Mouse (Mus musculus) left cerebral cortex, adult 11 months (tissue): ENCODE measurements around the gene Tfb2m.
A peak's percentile ranks its signal among the peaks of the same experiment; 100 is the strongest.

Experiments used
- DNase-seq: peaks from one replicate; pipeline ENCODE4 v3.0.0; 2022; ENCODE audit warnings: low spot score

Gene Tfb2m

DNA sequence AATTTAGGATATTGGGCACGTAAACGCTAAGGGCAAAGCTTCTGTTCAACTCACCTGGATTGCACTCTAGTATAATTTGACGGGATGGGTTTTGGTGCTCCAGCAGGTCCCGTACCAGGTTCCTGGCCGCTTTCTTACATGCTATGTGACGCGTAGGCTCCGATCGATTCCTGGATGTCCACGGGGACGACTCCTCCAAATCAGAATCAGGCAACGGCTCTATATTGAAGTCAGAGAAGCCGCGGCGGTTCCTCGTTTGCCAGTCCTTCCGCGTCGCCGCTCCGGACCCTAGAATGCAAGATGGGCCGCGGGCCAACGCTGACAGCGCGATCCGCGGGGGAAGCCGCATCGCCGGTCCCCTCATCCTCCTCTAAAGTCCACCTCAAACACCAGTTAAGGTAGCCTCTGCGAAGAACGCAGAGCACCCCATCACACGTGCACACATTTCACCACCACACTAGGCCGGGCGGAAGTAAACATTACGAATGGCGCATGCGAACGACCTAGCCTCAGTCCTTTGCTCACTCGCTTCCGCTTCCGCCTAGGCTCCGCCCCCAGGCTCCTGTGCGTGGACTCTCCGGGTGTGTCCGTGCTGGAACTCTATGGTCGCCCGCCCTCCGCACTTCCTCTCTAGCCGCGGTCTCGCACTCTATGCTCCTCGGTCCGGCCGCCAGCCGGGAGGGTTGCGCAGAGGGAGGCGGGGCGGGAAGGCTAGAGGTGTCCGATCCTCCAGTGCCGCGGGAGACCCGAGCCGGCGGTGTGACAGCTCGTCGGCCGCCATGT lies at the start of gene Tfb2m, which contains the start of gene Cnst:
Gene Tfb2m, minus strand, starts transcription at position 500 of the 783 bp plus-strand sequence.
Gene Cnst, plus strand, starts transcription at position 603 of the 783 bp plus-strand sequence.
- DNase-seq: peak; percentile 98

- no peak for DNase-seq
Observed at GRCm38 (mm10) chr1:179592972-179593371, 46.9 kb upstream of the Tfb2m start.

DNA sequence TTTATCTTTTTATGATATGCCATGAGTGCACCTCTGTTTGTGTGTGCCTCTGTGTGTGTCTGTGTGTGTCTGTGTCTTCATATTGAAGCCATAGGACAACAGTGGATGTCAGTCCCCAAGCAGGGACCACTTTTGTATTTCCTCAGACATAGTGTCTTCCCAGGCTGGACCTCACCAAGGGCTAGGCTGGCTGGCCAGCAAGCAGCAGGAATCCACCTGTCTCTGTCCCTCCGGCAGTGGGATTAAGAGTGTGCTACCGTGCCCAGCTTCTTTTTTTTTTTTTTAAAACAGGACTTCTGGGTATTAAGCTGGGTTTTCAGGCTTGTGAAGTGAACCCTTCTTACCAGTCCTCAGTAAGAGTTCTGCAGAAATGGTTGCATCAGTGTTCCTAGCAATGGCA lies 46.1 kb upstream of the Tfb2m start:
- DNase-seq: no peak

DNA sequence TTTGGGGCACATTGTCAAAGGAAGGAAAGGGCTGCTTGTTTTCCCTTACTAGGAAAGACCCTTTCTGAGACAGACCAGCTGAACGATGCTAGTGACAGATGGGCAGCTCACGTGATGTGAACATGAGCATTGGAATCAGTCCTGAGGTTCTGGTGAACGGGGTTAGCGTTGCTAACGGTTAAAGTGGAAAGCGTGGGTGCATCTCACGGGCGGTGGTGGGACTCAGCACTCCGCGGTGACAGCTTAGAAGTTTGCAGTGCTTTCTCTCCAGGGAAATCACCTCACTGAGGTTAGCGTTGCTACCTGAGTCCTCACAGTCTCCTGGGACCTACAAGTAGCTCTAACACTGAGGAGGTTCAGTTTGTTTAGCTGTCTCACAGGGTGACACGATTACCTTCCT lies 45.6 kb upstream of the Tfb2m start:
- DNase-seq: no peak

DNA sequence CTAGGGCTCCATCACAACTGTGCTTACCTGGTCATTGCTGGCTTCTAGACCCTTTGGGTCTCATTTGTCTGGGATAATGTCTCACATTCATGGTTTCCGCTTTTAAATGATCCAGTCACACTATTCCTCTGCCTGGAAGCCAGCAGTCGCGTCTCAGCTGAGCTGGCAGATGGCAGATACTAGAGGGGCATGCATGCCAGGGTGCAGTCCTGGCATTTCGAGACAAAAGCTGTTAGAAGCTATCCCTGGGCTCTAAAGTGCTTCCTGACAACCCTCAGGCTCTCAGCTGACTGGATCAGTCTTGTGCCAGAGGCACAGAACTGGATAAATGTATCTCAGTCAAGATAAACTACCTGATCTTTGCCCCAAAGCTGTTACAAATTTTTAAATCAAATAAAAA lies 42.2 kb upstream of the Tfb2m start:
- no peak for DNase-seq

- no peak for DNase-seq
Observed at GRCm38 (mm10) chr1:179586430-179587095, 40.5 kb upstream of the Tfb2m start.

DNA sequence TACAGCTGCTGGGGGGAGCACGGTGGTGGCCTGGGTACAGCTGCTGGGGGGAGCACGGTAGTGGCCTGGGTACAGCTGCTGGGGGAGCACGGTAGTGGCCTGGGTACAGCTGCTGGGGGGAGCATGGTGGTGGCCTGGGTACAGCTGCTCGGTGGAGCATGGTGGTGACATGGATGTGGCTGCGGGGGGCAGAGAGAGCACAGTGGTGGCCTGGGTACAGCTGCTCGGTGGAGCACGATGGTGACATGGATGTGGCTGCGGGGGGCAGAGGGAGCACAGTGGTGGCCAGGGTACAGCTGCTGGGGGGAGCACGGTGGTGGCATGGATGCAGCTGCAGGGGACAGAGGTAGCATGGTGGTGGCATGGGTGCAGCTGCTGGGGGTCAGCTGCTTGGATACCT lies 39.6 kb upstream of the Tfb2m start:
- no peak for DNase-seq

- no peak for DNase-seq
Observed at GRCm38 (mm10) chr1:179584220-179584619, 38.2 kb upstream of the Tfb2m start.

DNA sequence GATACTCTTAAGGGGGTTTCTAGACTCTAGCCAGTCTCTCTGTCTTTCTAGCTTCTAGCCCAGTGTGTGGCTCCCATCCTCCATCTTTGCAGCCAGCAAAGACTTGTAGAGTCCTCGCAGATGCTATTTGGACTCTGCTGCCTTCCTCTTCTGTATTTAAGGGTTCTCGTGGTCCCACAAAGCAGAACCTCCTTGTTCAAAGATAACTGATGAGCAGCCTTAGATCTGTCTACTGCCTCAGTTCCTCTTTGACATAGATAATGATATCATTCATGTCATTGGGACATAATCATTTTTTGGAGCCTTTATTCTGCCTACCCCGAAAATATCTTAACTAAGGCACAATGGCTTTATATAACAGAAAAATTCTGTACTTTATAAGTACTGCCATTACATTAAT lies 37.0 kb upstream of the Tfb2m start:
- DNase-seq: no peak

DNA sequence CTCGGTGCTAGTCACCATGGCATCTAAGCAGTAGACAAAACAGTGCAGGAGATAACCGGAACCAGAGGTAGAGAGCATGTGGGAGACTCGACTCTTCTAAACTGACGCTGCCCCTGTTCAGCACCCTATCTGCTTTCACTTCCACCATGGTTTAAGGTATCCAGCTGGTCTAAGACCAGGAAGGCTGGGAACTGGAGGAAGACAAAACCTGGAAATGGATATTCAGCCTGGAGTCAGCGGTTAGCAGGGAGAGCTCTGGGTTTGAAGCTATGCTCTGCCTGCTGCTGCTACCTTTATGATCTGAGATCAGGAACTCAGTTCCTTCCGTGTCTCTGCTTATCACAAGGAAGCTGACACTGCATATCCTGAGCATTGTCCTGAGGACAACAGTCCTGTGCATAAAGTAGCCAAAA lies 36.0 kb upstream of the Tfb2m start:
- no peak for DNase-seq

DNA sequence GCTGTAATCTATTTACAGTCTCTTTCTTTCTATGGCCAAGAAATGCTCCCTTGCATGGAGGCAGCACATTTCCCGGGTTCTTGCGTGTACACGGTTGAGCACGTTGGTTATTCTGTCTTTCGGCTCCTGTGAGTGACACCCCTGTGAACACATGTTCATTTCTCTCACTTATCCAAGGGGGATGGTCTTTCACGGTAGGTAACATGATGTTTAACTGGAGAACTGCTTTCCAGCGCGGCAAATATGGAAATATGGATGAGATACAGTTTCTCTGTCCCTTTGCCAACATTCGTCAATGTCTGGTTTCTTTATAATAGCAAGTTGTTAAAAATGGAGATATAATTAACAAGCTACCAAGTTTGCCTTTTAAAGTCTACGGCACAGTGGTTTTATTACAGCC lies 35.4 kb upstream of the Tfb2m start:
- DNase-seq: no peak

- DNase-seq: no peak
Observed at GRCm38 (mm10) chr1:179580200-179580599, 34.1 kb upstream of the Tfb2m start.

DNA sequence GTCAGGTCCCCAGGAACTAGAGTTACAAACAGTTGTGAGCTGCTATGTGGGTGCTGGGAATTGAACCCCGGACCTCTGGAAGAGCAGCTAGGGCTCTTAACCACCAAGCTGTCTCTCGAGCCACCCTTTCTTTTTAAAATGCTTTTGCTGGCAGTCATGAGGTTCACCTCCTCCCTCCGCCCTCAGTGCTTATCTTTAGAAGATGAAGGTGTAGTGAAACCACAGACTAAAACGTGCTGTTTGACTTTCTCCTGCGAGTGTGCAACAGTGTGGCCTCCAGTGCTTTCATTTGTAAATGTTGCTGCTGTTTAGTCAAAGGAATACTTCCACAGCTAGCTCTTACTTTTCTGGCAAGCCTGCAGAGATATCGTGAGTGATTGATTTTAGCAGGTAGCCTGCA lies 32.6 kb upstream of the Tfb2m start:
- DNase-seq: no peak

GRCm38 (mm10) chr1:179573650-179574206 lies 27.7 kb upstream of the Tfb2m start:
- DNase-seq: no peak

- no peak for DNase-seq
Observed at GRCm38 (mm10) chr1:179571686-179572085, 25.6 kb upstream of the Tfb2m start.

DNA sequence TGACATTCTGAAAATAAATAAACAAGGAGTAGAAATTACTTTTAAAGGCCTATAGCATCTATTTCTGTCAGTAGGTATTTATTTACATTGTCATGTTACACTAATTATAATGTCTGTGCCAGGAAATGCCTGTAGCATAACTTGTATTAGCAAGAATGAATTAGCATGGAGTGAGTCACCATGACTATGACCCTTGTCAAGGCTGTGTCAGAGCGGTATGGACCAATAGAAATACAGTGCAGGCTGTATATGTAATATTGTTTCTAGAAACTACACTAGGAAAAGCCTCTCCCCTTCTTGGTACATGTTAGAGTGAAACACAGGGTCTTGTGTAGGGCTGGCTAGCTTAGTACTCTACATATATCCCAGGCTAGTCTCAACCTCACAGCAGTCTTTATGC lies 24.4 kb upstream of the Tfb2m start:
- no peak for DNase-seq

DNA sequence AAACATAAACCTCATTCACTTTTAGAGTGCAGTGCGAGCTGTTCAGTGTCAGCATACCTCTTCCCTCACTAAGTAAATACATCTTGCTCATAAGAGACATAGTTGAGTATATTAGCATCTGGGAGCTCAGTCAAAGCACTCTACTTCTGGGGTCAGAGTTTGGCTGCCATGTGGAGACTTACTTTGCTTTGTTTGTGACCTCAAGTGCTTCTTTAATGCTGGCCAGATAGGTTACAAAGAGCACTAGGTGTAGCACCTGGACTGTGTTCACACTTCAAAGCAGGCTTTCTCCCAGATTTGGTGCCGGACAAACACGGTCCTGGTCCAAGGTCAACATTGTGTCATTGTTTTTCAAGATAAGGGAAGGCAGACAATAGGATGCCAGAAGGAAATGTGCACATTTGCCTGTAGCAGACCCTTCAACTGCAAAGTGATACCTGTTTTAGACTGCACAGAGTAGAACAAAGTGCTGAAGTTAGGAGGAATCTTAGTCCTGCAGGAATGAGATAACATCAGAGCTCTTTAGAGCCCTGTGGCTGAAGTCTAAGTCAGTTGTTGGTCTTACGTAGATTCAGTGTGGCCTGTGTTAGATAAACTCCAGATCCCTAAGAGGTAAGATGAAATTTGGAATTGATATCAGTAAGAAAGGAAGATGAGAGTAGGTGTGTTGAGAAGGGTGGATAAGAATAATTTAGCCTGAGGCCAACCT lies 22.8 kb upstream of the Tfb2m start:
- no peak for DNase-seq

GRCm38 (mm10) chr1:179567558-179567957 lies 21.5 kb upstream of the Tfb2m start:
- no peak for DNase-seq

- no peak for DNase-seq
Observed at GRCm38 (mm10) chr1:179563926-179564325, 17.9 kb upstream of the Tfb2m start.

DNA sequence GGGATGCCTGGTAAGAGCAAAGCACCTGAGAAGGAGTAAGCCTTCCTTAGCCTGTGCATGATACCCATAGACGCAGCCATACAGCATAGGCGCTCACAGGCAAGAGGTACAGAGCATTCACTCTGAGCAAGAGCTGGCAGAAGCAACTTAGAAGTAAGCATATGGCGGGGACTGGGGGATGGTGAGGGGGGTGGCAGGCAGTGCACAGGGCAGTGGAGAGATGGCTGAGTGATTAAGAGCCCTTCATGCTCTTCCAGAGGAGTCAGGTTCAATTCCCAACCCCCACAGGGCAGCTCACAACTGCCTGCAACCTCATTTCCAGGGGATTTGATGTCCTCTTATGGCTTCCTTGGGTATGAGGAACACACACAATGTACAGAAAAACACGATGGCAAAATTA lies 17.1 kb upstream of the Tfb2m start:
- no peak for DNase-seq

DNA sequence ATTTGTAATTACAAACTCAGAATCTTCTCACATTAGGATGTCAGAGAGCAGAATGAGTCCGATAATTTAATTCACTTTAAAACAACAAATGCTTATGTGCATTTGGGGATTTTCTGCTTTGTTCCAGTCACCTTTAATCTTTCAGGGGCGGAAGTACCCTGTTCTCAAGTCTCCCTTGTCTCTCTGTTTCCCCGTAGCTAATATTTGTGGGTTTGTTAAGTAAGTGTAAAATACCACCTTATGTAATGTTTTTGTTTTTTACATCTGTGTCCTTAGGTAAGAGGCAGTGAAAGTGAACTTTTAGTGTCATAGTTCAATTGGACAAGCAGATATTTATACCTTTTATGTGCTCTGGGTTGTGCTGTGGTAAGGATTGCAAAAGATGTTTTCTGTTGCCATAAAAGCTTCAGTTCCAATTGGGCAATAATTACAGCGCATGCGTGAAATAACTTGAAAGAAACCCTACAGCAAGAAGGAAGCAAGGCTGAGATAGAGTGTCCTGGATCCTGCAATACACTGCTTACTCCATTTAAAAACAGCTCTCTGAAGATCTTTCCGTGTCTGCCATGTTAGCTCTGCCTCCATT lies 14.9 kb upstream of the Tfb2m start:
- no peak for DNase-seq

DNA sequence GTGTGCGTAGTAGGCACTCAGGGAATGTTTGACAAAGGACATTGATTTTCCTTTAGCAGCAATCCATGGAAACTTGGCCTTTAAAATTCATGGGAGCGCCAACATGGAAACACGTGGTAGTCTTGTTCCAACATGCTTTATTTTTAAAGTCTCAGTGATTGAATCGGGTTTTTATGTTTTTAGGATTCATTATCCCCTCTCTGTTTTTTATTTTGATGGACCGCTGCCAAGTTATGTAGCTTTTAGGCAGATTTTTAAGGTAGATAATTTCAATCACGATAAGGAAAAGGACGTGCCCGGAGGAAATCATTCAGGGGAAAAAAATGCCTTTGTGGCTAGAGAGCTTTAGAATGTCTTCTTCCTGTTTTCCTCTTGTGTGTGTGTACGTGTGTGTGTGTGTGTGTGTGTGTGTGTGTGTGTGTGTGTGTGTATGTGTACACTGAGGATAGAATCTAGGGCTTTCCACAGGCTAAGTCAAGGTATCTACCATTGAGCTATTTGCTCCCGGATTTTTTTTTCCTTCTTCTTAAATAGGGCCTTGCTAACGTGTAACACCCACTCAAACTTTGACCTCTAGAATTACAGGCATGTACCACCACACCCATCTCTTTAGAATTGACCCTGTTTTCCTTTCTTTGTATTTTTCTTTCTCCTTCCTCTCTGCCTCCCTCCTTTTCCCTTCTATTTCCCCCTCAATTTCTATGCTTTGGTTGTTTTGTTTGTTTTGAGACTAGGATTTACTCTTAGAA lies 13.6 kb upstream of the Tfb2m start:
- no peak for DNase-seq
